Mouse (Mus musculus) embryonic stem cell, embryonic (primary cell): Measurements from ENCODE around the gene Wnt5b.

Experiments
- CTCF ChIA-PET, 4 experiments: fragments of 300-600 bp in 2 of 4; fragments of 350-600 bp in 2 of 4; sonication (Branson Sonifier 250); formaldehyde crosslinking; loops; one replicate each; lab custom pipeline; 2022; ENCODE audit warnings: inconsistent platforms in 2 of 4; lab: Charles Lee
- POLR2A ChIA-PET, 4 experiments: fragments of 300-600 bp in 2 of 4; fragments of 350-600 bp in 2 of 4; sonication (Branson Sonifier 250); formaldehyde crosslinking; loops; one replicate each; lab custom pipeline; 2022; ENCODE audit warnings: antibody characterized with exemption in 4 of 4, inconsistent platforms in 1 of 4; lab: Charles Lee

The Wnt5b gene

DNA sequence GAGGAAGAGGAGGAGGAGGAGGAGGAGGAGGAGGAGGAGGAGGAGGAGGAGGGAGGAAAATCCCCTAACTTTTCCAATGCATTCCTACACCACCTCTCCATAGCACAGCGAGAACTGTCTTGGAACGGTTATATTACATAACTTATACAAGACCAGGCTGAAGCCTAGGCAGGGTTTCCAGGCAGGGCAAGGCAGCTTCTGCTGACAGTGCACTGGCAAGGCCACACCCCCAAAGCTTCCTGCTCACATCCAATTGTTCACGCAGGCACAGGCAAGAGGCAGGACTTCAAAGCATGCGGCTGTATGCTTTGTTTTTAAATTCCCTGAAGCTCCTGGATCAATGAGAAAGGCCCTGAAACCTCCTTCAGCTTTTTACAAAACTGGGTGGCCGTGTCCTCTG, 44.9 kb downstream of the Wnt5b start:
- POLR2A ChIA-PET = interaction anchor here in 2 of 4 experiments (0.7 to 1.3 kb wide), 5 partner anchors 15 to 181 kb away, joined by 3 to 4 read pairs (median 3); partner anchors contain the start of gene Wnt5b (in 1 of the 2)
- CTCF ChIA-PET = interaction anchor here in 3 of 4 experiments (0.8 to 1.1 kb wide), 3 partner anchors 9 to 55 kb away, joined by 3 to 19 read pairs (median 3); no protein-coding TSS in a partner anchor

- ChIA-PET CTCF (interaction anchor here in 1 of 4 experiments (1.0 kb wide), 1 partner anchor 43 kb away, joined by 3 read pairs; no protein-coding TSS in a partner anchor), POLR2A (no interaction called here)
Measured at GRCm38 (mm10) chr6:119492630-119493014, 51.5 kb downstream of the Wnt5b start.

- POLR2A ChIA-PET = no interaction called here
- CTCF ChIA-PET = interaction anchor here in 1 of 4 experiments (0.6 kb wide), 1 partner anchor 164 kb away, joined by 3 read pairs; no protein-coding TSS in a partner anchor
Measured at GRCm38 (mm10) chr6:119491997-119492629, 52.0 kb downstream of the Wnt5b start.

- ChIA-PET CTCF (interaction anchor here in 2 of 4 experiments (0.5 to 2.9 kb wide), 2 partner anchors 23 to 709 kb away, joined by 3 to 7 read pairs; no protein-coding TSS in a partner anchor), POLR2A (no interaction called here)
Measured at GRCm38 (mm10) chr6:119491006-119491405, 53.1 kb downstream of the Wnt5b start.

DNA sequence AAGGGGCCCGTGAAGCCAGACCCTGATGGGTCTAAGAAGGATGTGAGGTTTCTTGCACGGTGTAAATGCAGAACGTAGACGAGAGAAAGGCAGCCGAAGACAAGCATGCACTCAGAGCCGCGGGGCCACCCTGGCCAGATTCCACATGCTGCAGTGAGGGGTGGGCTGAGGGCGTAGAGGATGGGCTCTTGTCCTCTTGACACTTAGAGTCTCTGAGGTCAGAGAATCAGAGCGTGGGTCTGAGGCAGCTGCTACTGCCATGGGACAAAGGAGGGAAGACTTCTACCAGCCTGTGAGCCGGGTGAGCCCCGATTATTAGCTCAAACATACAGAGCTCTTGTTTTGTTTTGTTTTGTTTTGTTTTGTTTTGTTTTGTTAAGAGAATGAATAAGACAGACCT, 53.6 kb downstream of the Wnt5b start:
- CTCF ChIA-PET = interaction anchor here in 3 of 4 experiments (0.5 to 2.9 kb wide), 7 partner anchors 9 to 709 kb away, joined by 3 to 7 read pairs (median 3); no protein-coding TSS in a partner anchor

DNA sequence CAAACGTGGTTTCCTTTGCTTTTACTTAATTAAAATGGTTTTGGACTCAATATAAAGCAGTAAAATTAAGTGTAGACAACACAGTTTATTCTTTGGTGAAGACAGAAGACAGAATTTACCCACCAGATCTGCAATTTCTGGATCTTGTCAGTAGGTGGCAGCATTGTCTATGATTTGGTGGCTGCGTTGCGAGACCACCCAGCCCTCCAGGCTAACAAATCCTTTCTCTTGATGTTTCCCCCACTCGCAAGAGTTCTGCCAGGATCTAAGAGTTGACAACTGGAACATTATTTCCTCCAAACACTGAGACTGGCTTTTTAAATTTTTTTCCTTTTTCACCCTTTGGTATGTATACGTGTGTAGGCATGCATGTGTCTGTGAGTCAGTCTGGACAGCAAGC, 54.4 kb downstream of the Wnt5b start:
- ChIA-PET CTCF (interaction anchor here in 2 of 4 experiments (0.8 to 2.9 kb wide), 4 partner anchors 65 to 710 kb away, joined by 3 to 7 read pairs (median 6); no protein-coding TSS in a partner anchor), POLR2A (no interaction called here)

More for the DNA sequence above, 53.6 kb downstream of the Wnt5b start:
- POLR2A ChIA-PET = no interaction called here

DNA sequence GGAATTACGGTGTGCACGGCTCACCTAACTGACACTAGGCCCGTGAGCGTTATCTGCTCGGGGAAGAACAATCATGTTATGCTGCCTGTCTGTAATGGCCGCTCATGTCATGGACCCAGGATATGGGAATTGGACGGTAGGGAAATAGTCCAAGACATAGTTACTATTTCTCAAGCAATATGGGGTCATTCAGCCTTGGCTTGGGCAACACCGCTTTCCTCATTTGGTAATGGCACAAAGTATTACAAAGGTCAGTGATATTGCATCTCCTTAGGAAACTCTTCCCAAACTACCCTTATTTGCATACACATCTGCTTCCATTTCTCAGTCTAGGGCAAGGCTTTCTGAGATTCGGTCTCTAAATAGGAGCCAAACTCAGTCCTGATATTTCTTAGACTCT, 56.5 kb downstream of the Wnt5b start:
- ChIA-PET CTCF (interaction anchor here in 2 of 4 experiments (1.5 to 4.0 kb wide), 2 partner anchors 15 to 16 kb away, joined by 3 to 15 read pairs; no protein-coding TSS in a partner anchor), POLR2A (interaction anchor here in 1 of 4 experiments (0.6 kb wide), 1 partner anchor 819 kb away, joined by 5 read pairs; no protein-coding TSS in a partner anchor)

- ChIA-PET POLR2A (interaction anchor here in 1 of 4 experiments (0.6 kb wide), 1 partner anchor 820 kb away, joined by 5 read pairs; no protein-coding TSS in a partner anchor), CTCF (interaction anchor here in 2 of 4 experiments (1.5 to 4.0 kb wide), 2 partner anchors 14 to 15 kb away, joined by 3 to 15 read pairs; no protein-coding TSS in a partner anchor)
Measured at GRCm38 (mm10) chr6:119487085-119487458, 57.1 kb downstream of the Wnt5b start.

- CTCF ChIA-PET = interaction anchor here (0.6 to 4.0 kb wide), 9 partner anchors 14 to 711 kb away, joined by 3 to 15 read pairs (median 4); no protein-coding TSS in a partner anchor
- POLR2A ChIA-PET = interaction anchor here in 2 of 4 experiments (0.5 to 1.6 kb wide), 7 partner anchors 9 to 79 kb away, joined by 3 to 5 read pairs (median 3); no protein-coding TSS in a partner anchor
Measured at GRCm38 (mm10) chr6:119486381-119487084, 57.6 kb downstream of the Wnt5b start.

DNA sequence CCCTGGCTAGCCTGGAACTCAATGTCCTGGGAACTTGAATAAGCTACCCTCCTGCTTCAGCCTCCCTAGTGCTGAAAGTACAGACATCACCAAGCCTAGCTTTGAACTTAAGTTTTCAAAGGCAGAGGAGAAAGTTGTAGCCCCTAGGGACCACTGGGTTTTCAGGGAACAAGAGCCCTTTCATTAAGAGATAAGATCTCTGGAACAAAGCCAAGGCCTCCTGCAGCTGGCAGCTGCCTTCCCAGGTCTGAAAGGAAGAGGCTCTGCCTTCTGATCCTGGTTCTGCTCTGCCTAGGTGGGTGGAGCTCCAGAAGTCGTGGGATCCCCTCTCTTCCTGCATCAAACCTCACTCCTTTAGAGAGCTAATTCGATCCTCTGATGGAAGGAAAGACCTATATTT, 58.7 kb downstream of the Wnt5b start:
- CTCF ChIA-PET = interaction anchor here (0.6 to 4.0 kb wide), 12 partner anchors 13 to 1628 kb away, joined by 3 to 15 read pairs (median 3); no protein-coding TSS in a partner anchor
- POLR2A ChIA-PET = interaction anchor here in 3 of 4 experiments (0.6 to 1.6 kb wide), 9 partner anchors 10 to 702 kb away, joined by 3 to 5 read pairs (median 3); no protein-coding TSS in a partner anchor

GRCm38 (mm10) chr6:119482958-119483600, 61.1 kb downstream of the Wnt5b start:
- POLR2A ChIA-PET = interaction anchor here in 3 of 4 experiments (0.5 to 2.4 kb wide), 7 partner anchors 11 to 138 kb away, joined by 3 to 7 read pairs (median 3); no protein-coding TSS in a partner anchor
- CTCF ChIA-PET = interaction anchor here in 3 of 4 experiments (0.5 to 3.2 kb wide), 16 partner anchors 11 to 1130 kb away, joined by 3 to 12 read pairs (median 4); partner anchors contain the start of gene Wnt5b (in 1 of the 3)

GRCm38 (mm10) chr6:119481741-119482390, 62.3 kb downstream of the Wnt5b start:
- CTCF ChIA-PET = interaction anchor here in 3 of 4 experiments (0.5 to 3.2 kb wide), 8 partner anchors 10 to 820 kb away, joined by 3 to 11 read pairs (median 6); partner anchors contain the start of gene Wnt5b (in 1 of the 3)
- POLR2A ChIA-PET = interaction anchor here in 3 of 4 experiments (0.6 to 2.4 kb wide), 7 partner anchors 10 to 367 kb away, joined by 3 to 7 read pairs (median 4); partner anchors contain the start of gene Wnt5b (in 1 of the 3)

- POLR2A ChIA-PET = interaction anchor here in 3 of 4 experiments (0.6 to 1.5 kb wide), 17 partner anchors 9 to 813 kb away, joined by 3 to 6 read pairs (median 4); partner anchors contain the start of genes Adipor2 (in 1 of the 3) and Wnt5b (in 1 of the 3)
- CTCF ChIA-PET = interaction anchor here in 3 of 4 experiments (0.7 to 1.4 kb wide), 5 partner anchors 9 to 50 kb away, joined by 3 to 6 read pairs (median 4); no protein-coding TSS in a partner anchor
Measured at GRCm38 (mm10) chr6:119480706-119481331, 63.3 kb downstream of the Wnt5b start.

DNA sequence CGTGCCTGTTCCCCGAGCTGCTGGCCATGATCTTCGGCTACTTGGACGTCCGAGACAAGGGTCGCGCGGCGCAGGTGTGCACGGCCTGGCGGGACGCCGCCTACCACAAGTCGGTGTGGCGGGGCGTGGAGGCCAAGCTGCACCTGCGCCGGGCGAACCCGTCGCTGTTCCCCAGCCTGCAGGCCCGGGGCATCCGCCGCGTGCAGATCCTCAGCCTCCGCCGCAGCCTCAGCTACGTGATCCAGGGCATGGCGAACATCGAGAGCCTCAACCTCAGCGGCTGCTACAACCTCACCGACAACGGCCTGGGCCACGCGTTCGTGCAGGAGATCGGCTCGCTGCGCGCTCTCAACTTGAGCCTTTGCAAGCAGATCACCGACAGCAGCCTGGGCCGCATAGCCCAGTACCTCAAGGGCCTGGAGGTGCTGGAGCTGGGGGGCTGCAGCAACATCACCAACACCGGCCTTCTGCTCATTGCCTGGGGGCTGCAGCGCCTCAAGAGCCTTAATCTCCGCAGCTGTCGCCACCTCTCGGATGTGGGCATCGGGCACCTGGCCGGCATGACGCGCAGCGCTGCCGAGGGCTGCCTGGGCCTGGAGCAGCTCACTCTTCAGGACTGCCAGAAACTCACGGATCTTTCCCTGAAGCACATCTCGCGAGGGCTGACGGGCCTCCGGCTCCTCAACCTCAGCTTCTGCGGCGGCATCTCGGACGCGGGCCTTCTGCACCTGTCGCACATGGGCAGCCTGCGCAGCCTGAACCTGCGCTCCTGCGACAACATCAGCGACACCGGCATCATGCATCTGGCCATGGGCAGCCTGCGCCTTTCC, 64.1 kb downstream of the Wnt5b start:
- ChIA-PET CTCF (interaction anchor here (0.5 to 1.4 kb wide), 8 partner anchors 8 to 1342 kb away, joined by 3 to 7 read pairs (median 4); partner anchors contain the start of gene Atp6v1e1 (in 1 of the 4)), POLR2A (interaction anchor here in 3 of 4 experiments (0.6 to 1.5 kb wide), 19 partner anchors 8 to 813 kb away, joined by 3 to 6 read pairs (median 3); partner anchors contain the start of genes Adipor2 (in 1 of the 3) and Wnt5b (in 1 of the 3))

DNA sequence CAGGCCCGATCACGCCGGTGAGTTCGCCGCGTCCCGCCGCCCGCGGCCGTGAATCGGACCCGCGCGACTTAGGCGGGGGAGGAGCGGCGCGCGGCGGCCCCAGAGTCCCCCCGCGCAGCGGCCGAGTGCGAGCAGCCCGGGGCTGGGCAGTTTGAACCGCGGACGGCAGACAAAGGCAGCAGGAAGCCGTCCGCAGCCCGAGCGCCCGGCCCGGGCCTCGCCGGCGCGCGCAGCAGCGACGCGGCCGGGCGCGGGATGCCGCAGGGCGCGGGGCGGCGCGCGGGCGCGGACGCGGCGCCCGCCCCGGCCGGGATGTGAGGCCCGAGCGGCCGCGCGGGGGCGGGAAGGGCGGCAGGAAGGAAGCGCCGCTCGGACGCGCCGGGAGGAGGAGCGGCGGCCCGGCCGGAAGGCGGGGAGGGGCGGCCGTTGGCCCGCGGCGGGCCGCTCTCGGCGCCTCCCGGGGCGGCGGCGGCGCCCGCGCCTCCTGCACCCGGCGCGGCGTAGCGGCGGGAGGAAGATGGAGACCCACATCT, 64.7 kb downstream of the Wnt5b start, which contains the start of gene Fbxl14:
Fbxl14 (plus strand) TSS at position 326 of the 533 bp plus-strand sequence.
- ChIA-PET POLR2A (interaction anchor here in 2 of 4 experiments (0.7 to 1.4 kb wide), 6 partner anchors 17 to 814 kb away, joined by 3 to 6 read pairs (median 3); no protein-coding TSS in a partner anchor), CTCF (interaction anchor here in 2 of 4 experiments (0.5 to 0.7 kb wide), 2 partner anchors 35 to 151 kb away, joined by 3 read pairs; no protein-coding TSS in a partner anchor)
